Mouse (Mus musculus): ENCODE data around the gene Gm20532. TPM values are rescaled to one million over a fixed set of nuclear protein-coding genes. Genes with fewer than 3 reads are reported as not detected.
A peak's percentile ranks its signal among the peaks of the same experiment; 100 is the strongest.
"Not testable (repeated sequence)": the region's sequence is repeated elsewhere in the genome, so short reads cannot be mapped to it uniquely, and the experiment has no call there.

Gm20532 gene
- polyA plus RNA-seq, 2 experiments, result not detected

DNA sequence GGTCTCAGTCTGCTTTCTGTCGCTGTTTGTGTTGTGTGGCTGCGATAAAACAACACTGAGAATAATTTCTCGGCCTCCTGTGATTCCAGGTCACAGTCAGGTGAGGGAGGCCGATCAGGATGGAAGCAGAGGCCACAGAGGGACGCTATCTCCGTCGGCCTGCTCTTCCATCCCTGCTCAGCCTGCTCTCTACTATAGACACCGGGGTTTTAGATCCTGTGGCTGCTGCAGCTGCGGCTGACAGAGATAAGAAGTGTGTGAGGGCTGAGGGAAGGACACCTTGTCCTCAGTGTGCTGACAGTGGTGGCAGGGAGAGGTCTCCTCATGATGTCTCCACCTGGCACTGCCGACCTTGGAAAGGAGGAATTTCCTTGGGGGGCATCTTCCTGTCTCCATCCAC lies 76.7 kb downstream of the Gm20532 start:
- no peak for DNase-seq (ENCODE audit: low read depth in 3 of 3, low spot score in 3 of 3)
- no peak for ATAC-seq (ENCODE audit: insufficient read depth)
- WGBS (ENCODE audit: insufficient replicate concordance), result 31% methylated on average over 10 of the region's 10 CpGs
- no peaks in the 10 kb centered on the region; the same call in 1 of the 2 replicates for H3K27me3 ChIP-seq (ENCODE audit: control insufficient read depth, insufficient read depth, low read length)
- H3K9me3 ChIP-seq (ENCODE audit: control insufficient read depth, low read length), result no peaks in the 10 kb centered on the region
- H3K9ac ChIP-seq (replicated peaks), result no peak overlapping the region
- H3K4me1 ChIP-seq (replicated peaks; ENCODE audit: control insufficient read depth in 2 of 2, insufficient read depth in 2 of 2, low read length in 1 of 2), result no peaks in the 10 kb centered on the region
- no peaks in the 10 kb centered on the region for H3K36me3 ChIP-seq (replicated peaks; ENCODE audit: control insufficient read depth, insufficient read depth, low read depth)
- H3K4me3 ChIP-seq (ENCODE audit: insufficient read depth in 1 of 2, low read depth in 2 of 2, low read length in 2 of 2), result no peak overlapping the region
- no peak overlapping the region for H3K4me2 ChIP-seq (ENCODE audit: low read depth)
- no peak overlapping the region for H3K27ac ChIP-seq
- TF ChIP-seq CTCF (IDR thresholded peaks at IDR 0.05; ENCODE audit: low read depth) (no peak), EP300 (IDR thresholded peaks at IDR 0.05; ENCODE audit: low read depth) (no peak)

DNA sequence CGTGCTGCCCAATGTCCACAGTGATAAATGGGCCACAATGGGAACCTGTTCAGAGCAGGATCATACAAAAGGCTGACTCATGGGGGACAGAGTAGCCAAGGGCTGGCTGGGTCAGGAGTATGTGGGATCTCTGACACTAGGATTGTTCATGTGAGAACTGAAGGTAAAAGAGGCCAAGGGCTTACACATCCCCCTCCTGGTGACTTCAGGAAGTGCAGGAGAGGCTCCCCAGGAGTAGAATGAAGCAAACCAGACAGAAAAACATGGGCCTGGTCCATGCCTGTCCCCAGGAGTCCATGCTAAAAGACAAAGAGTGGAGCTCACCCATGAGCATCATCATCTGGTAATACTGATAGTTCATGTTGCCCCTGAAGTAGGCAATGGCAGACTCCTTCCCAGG lies 77.1 kb downstream of the Gm20532 start:
- ATAC-seq (ENCODE audit: insufficient read depth); H3K9ac ChIP-seq (replicated peaks); H3K9me3 ChIP-seq (ENCODE audit: control insufficient read depth, low read length); H3K27ac ChIP-seq; H3K36me3 ChIP-seq (replicated peaks; ENCODE audit: control insufficient read depth, insufficient read depth, low read depth); DNase-seq (ENCODE audit: low read depth in 3 of 3, low spot score in 3 of 3); H3K27me3 ChIP-seq (ENCODE audit: control insufficient read depth, insufficient read depth, low read length); H3K4me1 ChIP-seq (replicated peaks; ENCODE audit: control insufficient read depth in 2 of 2, insufficient read depth in 2 of 2, low read length in 1 of 2); H3K4me3 ChIP-seq (ENCODE audit: insufficient read depth in 1 of 2, low read depth in 2 of 2, low read length in 2 of 2); H3K4me2 ChIP-seq (ENCODE audit: low read depth): not testable (repeated sequence)
- 48% methylated on average over 1 of the region's 1 CpGs for WGBS (ENCODE audit: insufficient replicate concordance)
- peak; percentile 69 for TF ChIP-seq CTCF (IDR thresholded peaks at IDR 0.05; ENCODE audit: low read depth)

DNA sequence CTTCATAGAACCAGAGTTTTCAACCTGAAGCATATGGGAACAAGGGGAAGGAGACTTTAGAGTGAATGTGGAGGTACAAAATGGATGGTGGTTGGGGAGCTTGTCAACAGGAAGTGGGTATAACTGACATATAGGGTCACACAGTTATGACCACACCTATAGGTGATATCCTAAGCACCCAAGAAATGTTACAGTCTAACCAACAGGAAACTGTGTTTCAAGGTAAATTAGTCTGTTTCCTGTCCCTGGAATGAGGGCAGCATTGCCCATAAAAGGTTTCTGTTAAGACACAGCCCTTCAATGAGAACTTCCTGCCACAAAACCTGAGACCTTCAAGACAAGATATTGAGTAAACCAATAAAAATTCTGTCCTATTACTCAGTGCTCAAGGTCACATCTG lies 82.3 kb downstream of the Gm20532 start:
- no peaks in the 10 kb centered on the region for H3K9me3 ChIP-seq (ENCODE audit: control insufficient read depth, low read length)
- ATAC-seq (ENCODE audit: insufficient read depth) (no peak), DNase-seq (ENCODE audit: low read depth in 3 of 3, low spot score in 3 of 3) (no peak)
- no peak for TF ChIP-seq CTCF (IDR thresholded peaks at IDR 0.05; ENCODE audit: low read depth)
- no peak for TF ChIP-seq EP300 (IDR thresholded peaks at IDR 0.05; ENCODE audit: low read depth)
- no peaks in the 10 kb centered on the region for H3K36me3 ChIP-seq (replicated peaks; ENCODE audit: control insufficient read depth, insufficient read depth, low read depth)
- no peaks in the 10 kb centered on the region for H3K4me1 ChIP-seq (replicated peaks; ENCODE audit: control insufficient read depth in 2 of 2, insufficient read depth in 2 of 2, low read length in 1 of 2)
- no peak overlapping the region for H3K4me3 ChIP-seq (ENCODE audit: insufficient read depth in 1 of 2, low read depth in 2 of 2, low read length in 2 of 2)
- no peak overlapping the region for H3K27ac ChIP-seq
- no peaks in the 10 kb centered on the region for H3K27me3 ChIP-seq (ENCODE audit: control insufficient read depth, insufficient read depth, low read length)
- no peak overlapping the region for H3K4me2 ChIP-seq (ENCODE audit: low read depth)
- H3K9ac ChIP-seq (replicated peaks), result no peak overlapping the region

DNA sequence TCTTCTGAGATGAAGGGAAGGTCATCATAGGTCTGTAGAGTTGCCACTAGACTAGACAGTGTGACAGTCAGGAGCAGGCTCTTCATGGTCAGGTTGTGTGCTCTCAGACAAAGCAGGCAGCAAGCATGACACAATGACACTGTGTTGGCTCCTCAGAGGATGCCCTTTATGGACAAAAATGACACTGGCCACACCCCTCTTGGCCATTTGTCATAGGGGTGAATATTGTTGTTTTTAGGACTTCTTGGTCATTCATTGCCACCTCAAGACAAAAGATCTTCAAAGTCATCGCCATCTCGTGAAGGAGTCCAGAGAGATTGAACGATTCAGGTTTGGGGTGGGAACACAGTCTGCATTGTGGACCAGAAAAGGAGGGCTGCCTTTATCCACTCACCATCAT lies 84.7 kb downstream of the Gm20532 start, which contains the start of gene Lcn4:
Lcn4 (minus strand) TSS at position 101 of the 400 bp plus-strand sequence.
- no peak within 1 kb of the TSS for H3K27ac ChIP-seq
- no peak for DNase-seq (ENCODE audit: low read depth in 3 of 3, low spot score in 3 of 3)
- 63% methylated on average over 3 of the region's 3 CpGs for WGBS (ENCODE audit: insufficient replicate concordance)
- H3K9me3 ChIP-seq (ENCODE audit: control insufficient read depth, low read length), result no peaks in the 10 kb centered on the region
- no peaks in the 10 kb centered on the region for H3K36me3 ChIP-seq (replicated peaks; ENCODE audit: control insufficient read depth, insufficient read depth, low read depth)
- no peaks in the 10 kb centered on the region for H3K27me3 ChIP-seq (ENCODE audit: control insufficient read depth, insufficient read depth, low read length)
- TF ChIP-seq CTCF (IDR thresholded peaks at IDR 0.05; ENCODE audit: low read depth) (no peak), EP300 (IDR thresholded peaks at IDR 0.05; ENCODE audit: low read depth) (no peak)
- H3K4me1 ChIP-seq (replicated peaks; ENCODE audit: control insufficient read depth in 2 of 2, insufficient read depth in 2 of 2, low read length in 1 of 2), result no peaks in the 10 kb centered on the region
- no peak within 1 kb of the TSS for H3K4me3 ChIP-seq (ENCODE audit: insufficient read depth in 1 of 2, low read depth in 2 of 2, low read length in 2 of 2)
- no peak for ATAC-seq (ENCODE audit: insufficient read depth)
- H3K4me2 ChIP-seq (ENCODE audit: low read depth), result no peak within 1 kb of the TSS
- no peak within 1 kb of the TSS for H3K9ac ChIP-seq (replicated peaks)

MicroRNAs within 50 kb of the gene (microRNA counts, 519-probe panel; counts per million panel counts)
- microRNA mmu-miR-126-3p (9,185 counts per million, percentile 94 among the panel's probes with 10 or more counts), microRNA mmu-miR-126-5p (6,459 counts per million, percentile 56 among the panel's probes with 10 or more counts)

Small RNA genes within 50 kb of the gene (microRNA-seq; reads per million reads assigned to microRNA genes)
- 2.5 reads per million for gene Mir126a
- not detected for gene Mir126b

Other genes with a start within 250 kb of the Gm20532 start
- gene Dnlz, start 234.5 kb upstream of the Gm20532 start, polyA plus RNA-seq (2012; rRNA removed), result 7.6 and 7.8 TPM in 2 replicates
- 7.0 and 8.4 TPM in 2 replicates for gene Dnlz, start 234.5 kb upstream of the Gm20532 start, polyA plus RNA-seq (2014; fragmentation: Nextera tagmentation; extraction: Ambion mirVana)
- gene Card9, start 225.7 kb upstream of the Gm20532 start, polyA plus RNA-seq (2012; rRNA removed), result 6.4 and 6.8 TPM in 2 replicates
- 1.1 and 2.3 TPM in 2 replicates for gene Card9, start 225.7 kb upstream of the Gm20532 start, polyA plus RNA-seq (2014; fragmentation: Nextera tagmentation; extraction: Ambion mirVana)
- gene Snapc4, start 206.0 kb upstream of the Gm20532 start, polyA plus RNA-seq (2012; rRNA removed), result 10.7 and 11.0 TPM in 2 replicates
- 6.3 and 6.6 TPM in 2 replicates for gene Snapc4, start 206.0 kb upstream of the Gm20532 start, polyA plus RNA-seq (2014; fragmentation: Nextera tagmentation; extraction: Ambion mirVana)
- 26.3 and 35.3 TPM in 2 replicates for gene Entr1, start 197.3 kb upstream of the Gm20532 start, polyA plus RNA-seq (2012; rRNA removed)
- 36.0 and 41.6 TPM in 2 replicates for gene Entr1, start 197.3 kb upstream of the Gm20532 start, polyA plus RNA-seq (2014; fragmentation: Nextera tagmentation; extraction: Ambion mirVana)
- 32.5 and 41.8 TPM in 2 replicates for gene Pmpca, start 197.3 kb upstream of the Gm20532 start, polyA plus RNA-seq (2012; rRNA removed)
- gene Pmpca, start 197.3 kb upstream of the Gm20532 start, polyA plus RNA-seq (2014; fragmentation: Nextera tagmentation; extraction: Ambion mirVana), result 45.5 and 50.1 TPM in 2 replicates
- gene Inpp5e, start 177.4 kb upstream of the Gm20532 start, polyA plus RNA-seq (2012; rRNA removed), result 6.9 and 9.1 TPM in 2 replicates
- gene Inpp5e, start 177.4 kb upstream of the Gm20532 start, polyA plus RNA-seq (2014; fragmentation: Nextera tagmentation; extraction: Ambion mirVana), result 4.1 and 5.4 TPM in 2 replicates
- gene Sec16a, start 141.4 kb upstream of the Gm20532 start, polyA plus RNA-seq (2012; rRNA removed), result 9.4 and 10.5 TPM in 2 replicates
- gene Sec16a, start 141.4 kb upstream of the Gm20532 start, polyA plus RNA-seq (2014; fragmentation: Nextera tagmentation; extraction: Ambion mirVana), result 9.3 and 10.7 TPM in 2 replicates
- 1.7 and 1.8 TPM in 2 replicates for gene Notch1, start 70.0 kb upstream of the Gm20532 start, polyA plus RNA-seq (2012; rRNA removed)
- gene Notch1, start 70.0 kb upstream of the Gm20532 start, polyA plus RNA-seq (2014; fragmentation: Nextera tagmentation; extraction: Ambion mirVana), result 2.1 and 2.3 TPM in 2 replicates
- 61.7 and 68.0 TPM in 2 replicates for gene Egfl7, start 6.6 kb upstream of the Gm20532 start, polyA plus RNA-seq (2012; rRNA removed)
- 46.8 and 47.6 TPM in 2 replicates for gene Egfl7, start 6.6 kb upstream of the Gm20532 start, polyA plus RNA-seq (2014; fragmentation: Nextera tagmentation; extraction: Ambion mirVana)
- 27.2 and 29.8 TPM in 2 replicates for gene Agpat2, start 17.8 kb downstream of the Gm20532 start, polyA plus RNA-seq (2012; rRNA removed)
- 31.4 and 32.8 TPM in 2 replicates for gene Agpat2, start 17.8 kb downstream of the Gm20532 start, polyA plus RNA-seq (2014; fragmentation: Nextera tagmentation; extraction: Ambion mirVana)
- gene Fam69b, start 41.8 kb downstream of the Gm20532 start, polyA plus RNA-seq (2012; rRNA removed), result 0.78 and 0.94 TPM in 2 replicates
- 0.70 and 0.78 TPM in 2 replicates for gene Fam69b, start 41.8 kb downstream of the Gm20532 start, polyA plus RNA-seq (2014; fragmentation: Nextera tagmentation; extraction: Ambion mirVana)
- not detected in 2 replicates for gene Lcn4, start 84.6 kb downstream of the Gm20532 start, polyA plus RNA-seq (2012; rRNA removed)
- gene Lcn4, start 84.6 kb downstream of the Gm20532 start, polyA plus RNA-seq (2014; fragmentation: Nextera tagmentation; extraction: Ambion mirVana), result not detected in 2 replicates